Mouse (Mus musculus) regulatory T cell (primary cell): ENCODE measurements at regions not wholly inside any gene's neighbourhood (a gene's known extent, or its start where the extent isn't known, plus 50 kb on each side); places are given as distances from the start of the nearest gene placed in this dataset.
"Not testable (repeated sequence)": the region's sequence is repeated elsewhere in the genome, so short reads cannot be mapped to it uniquely, and the experiment has no call there.

Source experiments
- in situ Hi-C: fragments of 300-600 bp; cut with MboI, MseI; formaldehyde crosslinking; loops from one replicate; pipeline ENCODE4 v1.15.1; 2025; ENCODE audit warnings: high pct_unique_total_duplicates

GRCm38 (mm10) chr13:82562576-82562975 lies 779.7 kb downstream of the Cetn3 start:
- in situ Hi-C loops = no loop called here

DNA sequence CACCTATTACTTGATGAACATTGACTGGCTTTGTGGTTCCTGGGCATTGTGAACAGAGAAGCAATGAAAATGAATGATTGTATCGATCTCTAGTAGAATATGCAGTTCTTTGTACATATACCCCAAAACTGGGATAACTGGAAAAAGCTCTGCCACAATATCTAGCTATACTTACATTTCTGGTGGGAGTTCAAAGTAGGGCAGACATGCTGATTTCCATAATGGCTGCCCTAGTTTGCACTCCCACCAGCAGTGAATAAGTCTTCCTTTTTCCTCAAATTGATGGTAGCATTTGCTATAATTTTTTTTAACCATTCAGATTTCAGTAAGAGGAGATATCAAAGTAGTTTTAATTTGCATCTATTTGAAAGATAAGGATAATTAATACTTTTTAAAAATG lies 788.0 kb downstream of the Cetn3 start:
- in situ Hi-C loops = no loop called here

DNA sequence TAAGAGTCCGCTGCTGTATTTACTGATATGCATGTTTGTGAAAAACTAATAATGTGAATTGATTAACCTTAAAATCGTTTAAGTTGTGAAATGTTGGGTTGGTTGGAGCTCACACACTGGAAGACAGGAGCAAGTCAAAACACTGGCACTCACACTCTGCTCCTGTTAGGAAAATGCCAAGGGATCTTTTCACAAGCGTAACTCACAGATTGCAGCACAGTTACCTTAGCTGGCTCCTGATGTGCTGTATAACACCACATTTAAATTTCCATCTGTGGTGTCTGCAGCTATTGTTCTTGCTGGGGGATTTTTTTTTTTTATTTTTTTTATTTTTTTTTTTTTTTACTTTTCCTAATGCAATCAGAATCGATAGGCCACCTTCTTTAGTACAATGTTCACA lies 795.1 kb downstream of the Cetn3 start:
- in situ Hi-C loops = no loop called here

DNA sequence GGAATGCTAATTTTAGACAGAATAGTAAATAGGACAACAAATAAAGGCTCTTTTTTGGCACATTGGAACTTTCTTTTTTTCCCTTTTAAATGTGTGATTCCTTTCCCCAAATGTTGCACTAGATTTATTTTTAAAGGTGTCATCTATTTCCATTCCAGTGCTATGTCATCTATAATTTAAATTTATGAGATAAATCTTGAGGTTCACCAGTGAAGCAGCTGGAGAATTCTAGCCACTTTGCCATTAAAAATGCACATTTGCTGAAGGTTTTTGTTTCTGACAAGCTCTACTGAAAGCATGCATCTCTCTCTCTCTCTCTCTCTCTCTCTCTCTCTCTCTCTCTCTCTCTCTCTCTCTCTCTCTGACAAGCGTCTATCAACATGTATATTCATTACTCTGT lies 803.5 kb downstream of the Cetn3 start:
- in situ Hi-C loops = no loop called here

GRCm38 (mm10) chr13:82593831-82594230 lies 811.0 kb downstream of the Cetn3 start:
- in situ Hi-C loops = loop anchor here (10.0 kb wide), 1 partner anchor 431 kb away; no protein-coding TSS in a partner anchor

DNA sequence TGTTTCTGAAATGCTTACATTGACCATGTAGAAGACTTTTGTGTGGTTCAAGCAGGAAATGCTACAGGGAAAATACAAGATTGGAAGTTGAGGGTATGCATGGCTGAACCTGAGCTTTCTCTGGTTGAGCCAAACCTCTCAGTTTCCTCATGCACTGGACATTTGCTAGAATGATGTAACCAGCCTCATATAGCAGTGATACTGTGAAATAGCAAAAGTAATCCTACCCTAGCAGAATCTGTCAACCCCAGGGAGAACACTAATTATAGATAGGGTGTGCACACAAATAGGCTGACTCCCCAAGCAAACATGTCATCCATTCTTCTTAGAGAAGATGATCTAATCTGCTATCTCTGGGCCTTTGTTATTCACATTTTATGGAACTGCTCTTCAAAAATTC lies 812.7 kb downstream of the Cetn3 start:
- in situ Hi-C loops = loop anchor here (10.0 kb wide), 1 partner anchor 429 kb away; no protein-coding TSS in a partner anchor

DNA sequence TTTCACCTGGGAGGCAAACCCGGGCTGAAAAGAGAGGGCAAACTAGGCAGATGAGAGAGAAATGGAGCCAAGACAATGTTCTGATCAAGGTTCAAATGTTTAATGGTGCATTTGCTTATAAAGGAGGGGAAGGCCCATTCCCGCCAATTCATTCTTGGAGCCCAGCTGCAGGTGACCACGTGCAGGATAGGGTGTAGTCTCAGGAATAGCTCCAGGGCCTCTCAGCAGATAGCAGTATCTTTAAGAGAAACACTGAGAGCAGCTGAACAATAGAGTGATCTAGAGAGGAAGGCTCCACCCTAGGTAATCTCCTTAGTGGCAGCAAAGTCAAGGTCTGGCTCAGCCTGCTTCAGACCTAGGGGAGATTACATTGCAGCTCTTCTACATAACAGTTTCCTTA lies 823.0 kb downstream of the Cetn3 start:
- in situ Hi-C loops = not testable (repeated sequence)

- in situ Hi-C loops = no loop called here
These were observed 836.3 kb downstream of the Cetn3 start for GRCm38 (mm10) chr13:82619005-82619653.

DNA sequence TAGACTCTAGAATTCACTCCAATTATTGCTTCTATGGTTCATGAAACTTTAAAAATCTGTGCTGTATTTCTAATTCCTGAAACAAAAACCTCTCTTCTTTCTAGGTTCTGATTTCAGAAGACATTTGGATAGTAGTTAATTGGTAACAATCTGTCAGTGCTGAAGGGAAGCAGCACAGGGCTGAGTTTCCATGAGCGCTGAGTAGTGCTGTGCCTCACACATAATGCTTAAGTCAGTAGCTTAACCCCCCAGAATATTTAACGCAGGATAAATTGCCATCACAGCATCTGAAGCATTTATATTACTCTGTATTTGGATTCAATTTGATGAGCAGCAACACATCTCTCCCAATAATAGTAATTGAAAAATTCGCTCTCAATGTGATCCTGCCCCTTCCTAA lies 837.2 kb downstream of the Cetn3 start:
- in situ Hi-C loops = loop anchor here (5.0 kb wide), 1 partner anchor 102 kb away; no protein-coding TSS in a partner anchor

DNA sequence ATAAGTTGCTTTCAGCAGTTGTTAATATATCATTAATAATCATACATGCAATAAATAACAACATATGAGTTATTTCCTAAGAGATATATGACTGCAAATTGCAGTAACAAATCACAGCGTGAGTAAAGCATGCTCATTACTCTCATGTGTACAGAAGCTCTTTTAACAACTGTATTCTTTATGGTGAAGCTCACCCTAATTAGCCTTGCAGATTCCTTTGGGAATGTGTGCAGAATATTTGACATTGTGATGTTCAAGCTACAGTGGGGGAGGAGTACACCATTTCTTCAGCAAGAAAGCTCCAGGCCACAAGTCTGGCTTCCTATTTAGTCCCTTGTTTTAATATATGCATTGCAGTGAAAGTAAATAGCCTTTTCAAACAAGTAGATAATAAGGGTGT lies 837.9 kb downstream of the Cetn3 start:
- in situ Hi-C loops = loop anchor here (5.0 kb wide), 1 partner anchor 102 kb away; no protein-coding TSS in a partner anchor

DNA sequence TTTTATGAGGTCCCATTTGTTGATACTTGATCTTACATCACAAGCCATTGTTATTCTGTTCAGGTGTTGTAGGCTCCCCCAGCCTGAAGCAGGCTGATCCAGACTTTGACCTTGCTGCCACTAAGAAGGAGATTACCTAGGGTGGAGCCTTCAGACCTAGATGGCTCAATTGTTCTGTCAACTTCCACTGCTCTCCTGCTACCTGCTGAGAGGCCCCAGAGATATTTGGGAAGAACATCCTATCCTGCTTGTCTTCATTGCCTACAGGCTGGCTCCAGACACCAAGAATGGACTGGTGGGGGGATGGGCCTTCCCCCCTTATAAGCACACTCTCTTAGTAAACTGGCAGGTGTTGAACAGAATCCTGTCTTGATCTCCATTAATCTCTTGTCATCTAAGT lies 845.9 kb downstream of the Cetn3 start:
- in situ Hi-C loops = not testable (repeated sequence)
